Mouse (Mus musculus) frontal cortex, postnatal 10 days (tissue): ENCODE results near the gene Lce1b.
"Not testable (repeated sequence)": the region's sequence is repeated elsewhere in the genome, so short reads cannot be mapped to it uniquely, and the experiment has no call there.

Experiments
- DNase-seq, 2 experiments: peaks; one replicate each; pipeline ENCODE4 v3.0.0; 2022; ENCODE audit warnings: low spot score in 2 of 2, mixed read lengths in 1 of 2

The Lce1b gene

DNA sequence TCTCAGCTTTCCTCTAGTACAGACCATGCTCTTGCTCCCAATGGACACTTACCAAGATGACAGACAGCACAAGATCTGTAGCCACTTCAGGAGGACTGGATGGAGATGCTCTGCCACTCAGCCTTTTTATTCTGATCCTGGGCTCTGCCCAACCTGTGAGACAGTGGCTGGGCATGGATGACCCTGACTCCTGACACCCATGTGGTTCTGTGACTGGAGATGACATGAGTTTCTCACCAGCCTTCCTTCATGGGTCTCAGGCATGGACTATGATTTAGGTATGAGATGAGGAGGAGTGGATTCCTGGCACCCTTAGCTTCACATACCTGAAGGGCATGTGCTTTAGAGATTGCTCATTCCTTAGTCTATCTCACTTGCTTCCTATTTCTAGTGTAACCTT lies at the start of gene Lce1b:
Gene Lce1b, minus strand, starts transcription at position 101 of the 400 bp plus-strand sequence.
- DNase-seq, result no peak

DNA sequence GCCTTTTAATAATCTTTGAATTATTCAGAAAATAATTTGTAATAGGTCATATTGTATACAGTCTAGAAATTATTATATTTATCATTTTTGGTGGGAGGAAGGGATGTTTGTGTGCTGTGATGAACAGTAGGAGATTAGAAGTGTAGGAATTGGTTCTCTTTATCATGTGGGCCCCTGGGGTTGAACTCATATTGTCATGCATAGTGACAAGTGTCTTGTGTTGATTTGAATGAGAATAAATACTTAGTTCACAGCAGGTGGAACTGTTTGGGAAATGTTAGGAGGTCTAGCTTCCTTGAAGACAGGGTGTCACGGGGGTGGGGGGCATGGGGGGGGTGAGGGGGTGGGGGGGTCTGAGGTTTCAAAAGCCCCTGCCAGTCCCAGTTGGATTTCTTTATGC lies 37.9 kb upstream of the Lce1b start:
- no peak for DNase-seq

DNA sequence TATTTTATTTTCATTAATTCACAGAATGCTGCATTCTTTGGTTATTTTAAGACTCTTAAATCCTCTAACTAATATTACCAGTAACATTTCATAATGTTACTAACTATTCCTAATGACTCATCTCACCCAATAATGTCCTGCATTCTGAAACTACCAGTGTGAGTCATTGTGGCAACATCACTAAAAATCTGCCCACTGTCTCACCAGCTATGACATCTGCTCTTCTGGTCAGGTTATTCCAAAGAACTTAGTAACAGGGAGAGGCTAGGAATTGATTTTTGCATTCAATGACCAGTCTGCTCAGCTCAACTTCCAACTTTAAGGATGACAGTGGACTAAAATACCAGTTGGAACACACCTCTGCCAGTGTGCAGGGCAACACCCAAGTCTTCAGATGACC lies 35.0 kb upstream of the Lce1b start:
- no peak for DNase-seq

DNA sequence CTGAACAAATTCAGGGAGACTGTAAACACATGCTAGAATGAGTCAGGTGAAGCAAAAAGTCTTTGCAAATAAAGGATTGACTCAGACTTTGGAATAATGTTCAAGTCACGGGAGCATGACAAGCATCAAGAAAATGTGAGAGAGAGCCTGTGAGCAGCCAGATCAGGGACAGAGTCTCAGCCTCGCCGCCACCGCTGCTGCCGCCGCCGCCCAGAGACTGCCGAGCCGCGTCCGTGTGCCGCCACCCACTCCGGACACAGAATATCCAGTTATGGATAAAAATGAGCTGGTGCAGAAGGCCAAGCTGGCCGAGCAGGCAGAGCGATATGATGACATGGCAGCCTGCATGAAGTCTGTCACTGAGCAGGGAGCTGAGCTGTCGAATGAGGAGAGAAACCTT lies 32.4 kb upstream of the Lce1b start:
- not testable (repeated sequence) for DNase-seq

DNA sequence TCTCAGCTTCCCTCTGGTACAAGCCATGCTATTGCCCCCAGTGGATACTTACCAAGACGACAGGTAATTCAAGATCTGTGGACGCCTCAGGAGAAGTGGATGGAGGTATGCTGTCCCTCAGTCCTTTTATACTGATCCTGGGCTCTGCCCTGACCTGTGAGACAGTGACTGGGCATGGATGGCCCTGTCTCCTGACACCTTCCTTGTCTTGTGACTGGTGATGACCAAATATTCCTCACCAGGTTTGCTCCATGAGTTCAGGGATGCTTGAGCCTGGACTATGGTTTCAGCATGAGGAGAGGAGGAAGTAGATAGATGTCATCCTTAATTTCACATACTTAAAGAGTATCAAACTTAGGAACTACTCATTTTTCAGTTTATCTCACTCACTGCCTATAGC lies 30.4 kb upstream of the Lce1b start, which contains the start of gene Lce1d:
Gene Lce1d, minus strand, starts transcription at position 101 of the 400 bp plus-strand sequence.
- DNase-seq, result no peak

DNA sequence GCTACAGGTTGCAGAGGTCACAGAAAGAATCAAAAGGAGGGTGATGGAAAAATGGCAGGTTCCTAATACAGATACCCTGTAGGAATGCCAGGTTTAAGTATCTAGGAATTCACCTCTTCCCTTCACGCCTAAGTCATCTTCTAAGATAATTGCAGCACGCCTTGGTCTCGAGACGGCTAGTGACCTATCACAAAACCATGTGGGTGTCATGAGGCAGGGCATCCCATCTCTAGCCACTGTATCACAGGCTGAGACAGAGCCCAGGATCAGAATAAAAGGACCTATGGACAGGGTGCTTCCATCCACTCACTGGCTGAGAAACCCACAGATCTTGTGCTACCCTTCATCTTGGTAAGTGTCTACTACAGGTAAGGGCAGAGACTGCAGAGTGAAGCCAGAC lies 22.2 kb upstream of the Lce1b start, which contains the start of gene Lce1c:
Gene Lce1c, plus strand, starts transcription at position 301 of the 400 bp plus-strand sequence.
- no peak for DNase-seq

DNA sequence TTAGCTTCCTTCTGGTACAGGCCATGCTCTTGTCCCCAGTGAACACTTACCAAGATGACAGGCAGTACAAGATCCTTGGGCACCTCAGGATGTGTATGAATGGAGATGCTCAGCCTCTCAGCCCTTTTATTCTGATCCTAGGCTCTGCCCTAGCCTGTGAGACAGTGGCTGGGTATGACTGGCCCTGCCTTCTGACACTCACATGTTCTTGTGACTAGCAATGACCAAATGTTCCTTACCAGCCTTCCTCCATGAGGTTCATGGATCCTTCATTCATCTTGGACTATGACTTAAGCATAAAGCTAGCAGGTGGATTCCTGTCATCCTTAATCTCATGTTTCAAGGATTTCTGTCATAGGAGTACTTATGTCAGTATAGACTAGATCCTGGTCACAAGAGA lies 13.5 kb upstream of the Lce1b start, which contains the start of gene Lce1a2:
Gene Lce1a2, minus strand, starts transcription at position 101 of the 400 bp plus-strand sequence.
- DNase-seq, result no peak

DNA sequence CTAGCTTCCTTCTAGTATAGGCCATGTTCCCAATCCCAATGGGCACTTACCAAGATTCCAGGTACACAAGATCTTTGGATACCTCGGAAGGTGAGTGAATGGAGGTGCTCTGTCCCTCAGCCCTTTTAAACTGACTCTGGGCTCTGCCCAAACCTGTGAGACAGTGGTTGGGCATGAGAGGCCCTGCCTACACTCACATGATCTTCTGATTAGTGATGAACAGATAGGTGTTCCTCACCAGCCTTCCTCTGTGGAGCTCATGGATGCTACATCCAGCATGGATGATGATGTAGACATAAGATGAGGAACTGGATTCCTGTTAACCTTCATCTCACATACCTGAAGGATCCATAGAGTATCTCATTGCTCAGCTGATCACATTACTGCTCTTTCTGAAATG lies 8.5 kb downstream of the Lce1b start, which contains the start of gene Lce1a1:
Gene Lce1a1, minus strand, starts transcription at position 101 of the 400 bp plus-strand sequence.
- DNase-seq, result no peak

DNA sequence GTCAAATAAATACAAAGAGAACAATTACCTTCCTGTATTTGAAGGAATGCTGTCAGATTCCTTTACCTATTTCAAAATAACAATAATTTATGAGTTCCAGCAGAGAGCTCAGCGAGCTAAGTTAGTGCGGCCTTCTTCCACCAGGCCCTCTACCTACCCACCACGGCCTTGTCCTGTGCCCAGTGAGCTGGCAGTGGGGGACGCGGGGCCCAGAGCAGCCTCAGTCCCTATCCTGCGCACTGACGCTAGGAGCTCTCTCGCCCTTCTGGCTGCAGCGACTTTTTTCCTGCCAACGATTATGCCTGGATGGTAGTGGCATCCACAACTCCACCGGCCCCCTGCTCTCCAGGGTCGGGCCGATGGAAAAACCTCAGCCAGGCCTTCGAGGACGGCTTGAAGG lies 16.9 kb downstream of the Lce1b start:
- DNase-seq, result no peak

DNA sequence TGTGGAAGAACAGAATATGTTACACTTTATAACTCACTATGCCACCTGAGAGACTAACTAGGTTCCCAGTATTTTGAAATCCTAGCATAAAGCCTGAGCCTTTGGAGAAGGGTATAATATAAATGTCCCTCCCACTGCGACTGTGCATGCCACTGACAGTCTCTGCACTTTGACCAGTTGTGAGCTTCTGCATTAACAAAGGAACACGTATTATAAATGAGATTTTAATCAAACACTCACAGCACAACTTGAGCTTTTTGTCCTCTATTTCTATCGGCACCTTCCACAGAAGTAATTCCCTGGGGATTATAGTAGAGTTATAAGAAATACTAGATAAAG lies 18.1 kb downstream of the Lce1b start:
- DNase-seq, result no peak

DNA sequence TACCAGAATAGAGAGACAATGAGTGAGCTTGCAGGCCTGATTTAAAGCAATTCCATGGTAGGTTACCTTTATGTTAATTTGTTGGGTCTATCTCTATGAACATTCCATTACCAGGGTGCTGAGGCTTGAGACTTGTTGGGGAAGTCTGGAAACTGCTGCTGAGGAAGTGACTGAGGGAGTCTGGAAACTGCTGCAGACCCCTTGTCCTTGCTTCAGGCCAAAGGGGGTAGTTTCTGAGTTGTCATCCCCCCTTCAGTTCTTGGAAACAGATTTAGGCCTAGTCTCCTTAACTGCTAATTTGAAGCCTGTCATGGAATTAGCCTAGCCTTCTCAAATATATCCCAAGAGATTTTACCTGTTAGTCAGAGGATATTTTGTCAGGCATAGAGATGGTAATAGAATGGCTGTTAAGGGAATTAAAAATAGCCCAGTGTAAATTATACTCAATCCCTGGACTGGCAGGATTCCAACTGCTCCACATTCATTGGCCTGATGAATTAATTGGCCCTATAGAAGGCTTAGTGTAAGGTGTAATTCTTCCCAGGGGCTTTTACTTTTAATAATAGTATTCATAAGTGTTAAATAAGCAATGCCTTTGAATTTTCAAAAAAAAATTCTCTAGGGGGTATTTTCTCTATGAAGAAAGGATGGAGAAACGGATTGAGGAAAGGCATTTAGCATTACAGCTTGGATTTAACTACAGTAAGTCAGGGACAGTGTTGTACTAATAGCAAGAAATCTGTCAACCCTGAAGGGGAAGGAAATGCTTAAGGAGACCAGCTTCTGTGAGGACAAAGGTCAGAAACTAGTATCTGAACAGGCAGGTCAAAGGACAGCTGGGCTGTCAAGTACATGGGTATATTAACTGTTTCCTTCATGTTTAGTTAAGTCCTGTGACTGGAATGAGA lies 18.7 kb downstream of the Lce1b start:
- DNase-seq, result no peak

DNA sequence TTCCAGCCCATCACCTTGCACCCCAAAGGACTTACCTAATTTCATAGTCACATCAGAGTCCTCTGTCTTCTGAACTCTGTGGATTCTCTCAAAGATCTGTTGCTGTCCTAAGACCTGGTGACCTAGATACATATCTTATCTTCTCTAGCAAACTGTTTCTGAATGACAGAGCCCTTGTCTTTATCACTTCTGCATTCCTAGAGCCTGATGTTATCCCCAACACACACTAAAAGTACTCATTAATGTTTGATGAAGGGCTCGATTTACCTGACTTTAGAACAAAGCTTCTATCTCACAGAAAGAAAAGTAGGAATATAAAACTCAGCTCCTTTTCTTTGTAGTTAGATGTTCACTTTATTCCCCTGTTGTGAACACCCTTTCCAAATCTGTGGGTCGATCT lies 35.2 kb downstream of the Lce1b start, which contains the start of gene Lce6a:
Gene Lce6a, minus strand, starts transcription at position 101 of the 400 bp plus-strand sequence.
- DNase-seq, result no peak

DNA sequence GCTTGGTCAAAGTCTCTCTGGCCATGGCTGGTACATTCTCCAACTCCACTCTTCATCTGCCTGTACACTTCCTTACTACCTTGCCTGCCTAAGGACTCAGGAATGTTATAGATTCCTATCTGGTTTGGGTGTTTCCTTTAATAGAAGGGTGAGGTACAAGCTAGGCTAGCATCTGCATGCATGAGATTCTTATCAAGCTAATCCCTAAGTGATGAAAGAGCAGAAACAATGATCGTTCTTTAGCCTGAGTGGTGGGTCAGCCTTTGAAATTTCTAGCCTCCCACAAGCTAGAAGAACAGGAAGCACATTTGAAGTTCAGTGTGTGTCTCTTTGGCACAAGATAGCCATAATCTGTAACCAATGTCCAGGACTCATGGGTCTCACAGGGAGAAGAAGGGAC lies 46.9 kb downstream of the Lce1b start:
- DNase-seq, result no peak

DNA sequence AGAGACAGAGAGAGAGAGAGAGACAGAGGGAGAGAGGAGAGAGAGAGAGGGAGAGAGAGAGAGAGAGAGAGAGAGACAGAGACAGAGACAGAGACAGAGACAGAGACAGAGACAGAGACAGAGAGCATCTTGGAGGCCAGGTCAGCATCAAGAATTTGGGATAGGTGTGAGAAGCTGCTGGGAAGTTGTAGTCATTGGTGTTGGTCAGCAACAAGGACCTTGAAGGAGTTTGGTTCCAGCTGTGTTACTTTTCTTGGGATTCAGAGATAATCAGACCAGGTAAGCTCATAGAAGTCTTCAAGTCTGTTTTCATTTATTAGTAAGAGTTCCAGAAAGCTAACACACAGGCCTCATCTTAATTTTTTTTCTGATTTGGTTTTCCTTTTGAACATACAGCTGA lies 49.3 kb downstream of the Lce1b start, which contains the start of gene 2210017I01Rik:
Gene 2210017I01Rik, minus strand, starts transcription at position 101 of the 400 bp plus-strand sequence.
- DNase-seq, result no peak
